Mouse (Mus musculus): ENCODE data around the gene Ccl2.

The Ccl2 gene

GRCm38 (mm10) chr11:82035857-82036256 lies 486 bp downstream of the Ccl2 start:
- no peak for DNase-seq (ENCODE audit: low spot score in 2 of 2)

GRCm38 (mm10) chr11:82038535-82038934 lies 3.2 kb downstream of the Ccl2 start, which contains the start of gene Gm17268:
Gm17268 (minus strand) TSS chr11:82038562.
- DNase-seq (ENCODE audit: low spot score in 2 of 2) = no peak

- DNase-seq (ENCODE audit: low spot score in 2 of 2) = no peak
These were observed 3.8 kb downstream of the Ccl2 start for GRCm38 (mm10) chr11:82039132-82039660.

GRCm38 (mm10) chr11:82041671-82042080 lies 6.3 kb downstream of the Ccl2 start:
- no peak for DNase-seq (ENCODE audit: low spot score in 2 of 2)

- DNase-seq (ENCODE audit: low spot score in 2 of 2) = no peak
These were observed 10.1 kb downstream of the Ccl2 start, which contains the start of gene Ccl7 for GRCm38 (mm10) chr11:82045471-82045870. Ccl7 (plus strand) TSS chr11:82045712.

- DNase-seq (ENCODE audit: low spot score in 2 of 2) = peak in 1 of 2 experiments; percentile 23
These were observed 12.5 kb downstream of the Ccl2 start for GRCm38 (mm10) chr11:82047746-82048415.

GRCm38 (mm10) chr11:82053849-82054248 lies 18.5 kb downstream of the Ccl2 start:
- no peak for DNase-seq (ENCODE audit: low spot score in 2 of 2)

GRCm38 (mm10) chr11:82057646-82058045 lies 22.3 kb downstream of the Ccl2 start, which contains the start of gene Ccl11:
Ccl11 (plus strand) TSS chr11:82057823.
- DNase-seq (ENCODE audit: low spot score in 2 of 2) = peak; percentile 9 to 22

- no peak for DNase-seq (ENCODE audit: low spot score in 2 of 2)
These were observed 26.9 kb downstream of the Ccl2 start for GRCm38 (mm10) chr11:82062226-82062625.

GRCm38 (mm10) chr11:82063454-82063853 lies 28.1 kb downstream of the Ccl2 start:
- DNase-seq (ENCODE audit: low spot score in 2 of 2) = no peak

GRCm38 (mm10) chr11:82066953-82067571 lies 31.7 kb downstream of the Ccl2 start:
- DNase-seq (ENCODE audit: low spot score in 2 of 2) = no peak

- no peak for DNase-seq (ENCODE audit: low spot score in 2 of 2)
These were observed 35.7 kb downstream of the Ccl2 start for GRCm38 (mm10) chr11:82071076-82071475.

GRCm38 (mm10) chr11:82072374-82072773 lies 37.0 kb downstream of the Ccl2 start:
- DNase-seq (ENCODE audit: low spot score in 2 of 2) = no peak

GRCm38 (mm10) chr11:82072984-82073383 lies 37.6 kb downstream of the Ccl2 start:
- no peak for DNase-seq (ENCODE audit: low spot score in 2 of 2)

GRCm38 (mm10) chr11:82073686-82074085 lies 38.3 kb downstream of the Ccl2 start:
- no peak for DNase-seq (ENCODE audit: low spot score in 2 of 2)

GRCm38 (mm10) chr11:82077031-82077430 lies 41.7 kb downstream of the Ccl2 start:
- DNase-seq (ENCODE audit: low spot score in 2 of 2) = no peak

- no peak for DNase-seq (ENCODE audit: low spot score in 2 of 2)
These were observed 42.9 kb downstream of the Ccl2 start for GRCm38 (mm10) chr11:82078136-82078730.

- no peak for DNase-seq (ENCODE audit: low spot score in 2 of 2)
These were observed 45.5 kb downstream of the Ccl2 start for GRCm38 (mm10) chr11:82080865-82081264.

GRCm38 (mm10) chr11:82084360-82084759 lies 49.0 kb downstream of the Ccl2 start:
- DNase-seq (ENCODE audit: low spot score in 2 of 2) = no peak
